Mouse (Mus musculus): Measurements from ENCODE around the gene Gab1.

The Gab1 gene

DNA sequence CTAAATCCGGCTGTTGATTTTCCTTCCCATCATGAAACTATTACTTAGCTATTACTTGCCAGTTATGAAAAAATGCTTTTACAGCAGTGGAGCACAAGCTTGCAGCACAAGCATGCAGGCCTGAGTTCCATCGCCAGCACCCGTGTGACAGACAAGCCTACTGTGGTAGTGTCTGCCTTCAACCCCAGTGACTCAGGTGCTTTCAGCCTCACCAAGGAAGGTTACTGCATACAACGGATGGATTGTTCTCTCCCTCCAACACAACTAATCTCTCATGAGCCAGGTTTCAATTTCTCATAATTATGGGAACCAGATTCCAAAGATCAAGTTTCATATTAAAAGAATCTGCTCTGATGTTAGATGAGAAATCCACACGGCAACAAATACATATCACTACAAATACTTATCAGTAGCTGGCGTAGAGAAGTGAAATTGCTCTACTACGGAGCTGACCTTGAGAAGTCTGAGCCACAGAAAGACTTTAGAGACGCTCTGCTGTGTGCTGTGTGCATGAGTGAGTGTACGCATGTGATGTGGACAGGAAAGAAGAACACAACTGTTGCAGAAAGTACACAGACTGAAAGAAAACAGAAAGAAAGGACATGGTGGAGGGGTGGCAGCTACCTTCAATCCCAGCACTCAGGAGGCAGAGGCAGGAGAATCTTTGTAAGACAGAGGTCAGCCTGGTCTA is 36.4 kb downstream of the Gab1 start:
- no peak for DNase-seq (ENCODE audit: low spot score)

DNA sequence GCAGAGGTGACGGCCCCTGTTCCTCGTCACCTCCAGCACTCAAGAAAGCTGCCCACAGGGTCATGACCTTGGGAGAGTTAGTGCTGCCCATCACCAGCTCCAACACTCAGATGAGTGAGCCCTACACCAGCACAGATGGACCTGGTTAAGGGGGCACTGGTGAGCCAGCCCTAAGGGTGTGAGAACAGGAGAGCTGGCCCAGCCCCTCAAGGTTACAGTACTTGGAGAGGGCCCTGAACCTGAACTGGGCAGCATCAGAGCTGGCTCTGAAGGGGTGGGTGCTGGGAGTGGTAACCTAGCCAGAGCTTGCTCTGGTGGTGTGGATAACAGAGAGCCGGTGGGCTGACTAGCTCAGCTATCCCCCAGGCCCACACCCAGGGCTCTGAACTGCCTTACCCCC is 37.8 kb downstream of the Gab1 start:
- DNase-seq (ENCODE audit: low spot score): no peak

DNA sequence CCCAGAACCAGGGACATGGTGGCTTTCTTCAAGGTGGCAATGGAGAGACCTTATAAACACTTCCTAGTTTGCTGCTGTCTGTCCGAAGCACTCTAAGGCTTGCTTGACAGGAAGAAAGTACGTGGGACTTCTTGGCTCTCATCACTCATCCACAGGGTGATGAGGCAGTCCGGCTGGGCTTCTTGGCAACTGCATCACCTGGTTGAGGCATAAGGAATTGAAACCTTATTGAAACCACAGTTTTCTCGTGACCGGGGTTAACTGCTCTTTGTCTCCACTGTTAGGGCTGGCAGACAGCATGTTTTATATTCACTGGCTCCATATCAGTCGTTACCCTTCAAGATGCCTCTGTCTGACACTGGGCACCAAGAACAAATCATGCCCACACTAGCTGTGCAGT is 40.2 kb downstream of the Gab1 start:
- no peak for DNase-seq (ENCODE audit: low spot score)

DNA sequence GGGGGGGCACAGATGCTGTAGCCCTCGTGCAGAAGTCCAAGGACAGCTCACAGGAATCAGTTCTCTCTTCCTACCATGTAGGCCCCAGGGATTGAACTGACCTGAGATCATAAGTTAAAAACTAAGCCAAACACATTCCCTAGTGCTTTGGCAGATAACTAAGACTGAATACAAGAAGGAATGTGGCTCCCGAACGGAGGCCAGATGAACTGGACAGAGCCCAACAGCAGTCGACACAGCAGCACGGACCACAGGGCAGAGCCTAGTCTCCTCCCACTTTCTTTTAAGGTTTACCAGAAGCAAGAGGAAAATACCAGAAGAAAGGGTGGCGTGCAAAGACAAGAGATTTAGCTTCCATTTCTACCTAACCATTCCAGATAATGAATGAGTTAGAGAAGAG is 42.1 kb downstream of the Gab1 start:
- no peak for DNase-seq (ENCODE audit: low spot score)

DNA sequence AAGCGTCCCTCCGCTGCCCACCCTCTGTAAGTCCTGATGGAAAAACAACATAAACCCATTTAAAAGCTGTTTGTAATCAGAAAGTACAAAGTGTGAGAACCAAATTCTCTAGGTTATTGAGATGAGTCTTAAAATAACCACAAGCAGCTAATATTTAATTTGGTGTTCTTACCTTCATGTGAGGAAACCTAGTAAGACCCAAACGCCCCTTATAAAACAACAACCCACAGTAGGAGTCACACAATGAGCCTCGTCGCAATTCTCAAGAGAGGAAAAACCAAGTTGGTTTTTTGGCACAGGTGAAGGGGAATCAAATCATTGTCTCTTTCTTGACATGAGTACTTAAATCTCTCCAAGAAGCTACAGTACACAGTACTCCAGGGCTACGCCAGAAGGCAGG is 44.9 kb downstream of the Gab1 start:
- DNase-seq (ENCODE audit: low spot score): no peak

DNA sequence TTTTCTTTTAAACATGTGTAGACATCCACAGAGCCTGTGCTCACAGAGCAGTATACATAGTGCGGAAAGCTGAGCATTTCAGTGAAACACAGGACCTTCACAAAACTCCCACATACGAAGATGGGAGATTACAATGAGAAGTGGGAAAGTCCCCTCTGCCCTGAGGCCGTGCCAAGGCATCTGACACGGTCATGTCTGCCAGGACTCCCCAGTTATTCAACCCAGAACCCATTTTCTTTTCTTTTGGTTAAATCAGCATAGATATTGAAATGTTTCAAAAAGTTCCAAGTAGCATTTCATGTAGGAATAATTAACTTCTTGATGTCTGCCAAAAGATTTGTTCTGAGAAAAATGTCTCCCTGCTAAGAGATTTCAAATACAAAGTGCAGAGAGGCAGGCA is 45.9 kb downstream of the Gab1 start:
- DNase-seq (ENCODE audit: low spot score): no peak

DNA sequence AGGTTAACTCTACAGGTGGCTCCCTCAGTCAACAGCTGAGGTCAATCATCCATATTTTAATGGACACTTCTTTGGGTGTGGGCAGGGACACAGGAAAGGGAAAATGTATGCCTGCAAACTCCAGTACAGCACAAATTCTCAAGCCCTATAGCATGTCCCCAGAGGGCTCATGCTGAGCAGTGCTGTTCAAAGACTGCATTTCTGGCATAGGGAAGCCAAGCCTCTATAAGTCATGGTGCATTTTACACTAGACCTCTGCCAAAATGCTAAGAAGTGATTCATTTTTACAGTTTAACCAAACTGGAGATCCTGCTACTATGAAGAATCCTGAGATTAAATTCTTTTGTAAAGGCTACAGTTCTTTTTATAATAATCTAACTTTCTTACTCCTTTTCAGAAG is 47.8 kb downstream of the Gab1 start:
- DNase-seq (ENCODE audit: low spot score): no peak

DNA sequence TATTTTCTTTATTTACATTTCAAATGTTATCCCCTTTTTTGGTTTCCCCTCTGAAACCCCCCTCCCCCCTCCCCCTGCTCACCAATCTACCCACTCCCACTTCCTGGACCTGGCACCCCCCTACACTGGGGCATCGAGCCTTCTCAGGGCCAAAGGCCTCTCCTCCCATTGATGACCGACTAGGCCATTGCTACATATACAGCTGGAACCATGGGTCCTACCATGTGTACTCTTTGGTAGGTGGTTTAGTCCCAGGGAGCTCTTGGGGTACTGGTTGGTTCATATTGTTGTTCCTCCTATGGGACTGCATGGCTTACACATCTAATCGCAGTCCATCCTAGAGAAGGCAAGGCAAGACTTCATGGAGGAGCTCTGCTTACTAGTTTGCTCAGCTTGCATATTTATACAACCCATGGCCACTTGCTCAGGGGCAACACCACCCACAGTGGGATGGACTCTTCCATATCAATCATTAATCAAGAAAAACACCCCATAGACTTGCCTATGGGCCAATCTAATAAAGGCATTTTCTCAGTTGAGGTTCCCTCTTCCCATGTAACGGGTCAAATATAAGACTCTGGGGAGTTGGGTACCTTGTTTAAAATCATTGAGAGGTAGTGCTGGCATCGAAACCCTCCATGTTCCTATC is 48.3 kb downstream of the Gab1 start:
- no peak for DNase-seq (ENCODE audit: low spot score)

DNA sequence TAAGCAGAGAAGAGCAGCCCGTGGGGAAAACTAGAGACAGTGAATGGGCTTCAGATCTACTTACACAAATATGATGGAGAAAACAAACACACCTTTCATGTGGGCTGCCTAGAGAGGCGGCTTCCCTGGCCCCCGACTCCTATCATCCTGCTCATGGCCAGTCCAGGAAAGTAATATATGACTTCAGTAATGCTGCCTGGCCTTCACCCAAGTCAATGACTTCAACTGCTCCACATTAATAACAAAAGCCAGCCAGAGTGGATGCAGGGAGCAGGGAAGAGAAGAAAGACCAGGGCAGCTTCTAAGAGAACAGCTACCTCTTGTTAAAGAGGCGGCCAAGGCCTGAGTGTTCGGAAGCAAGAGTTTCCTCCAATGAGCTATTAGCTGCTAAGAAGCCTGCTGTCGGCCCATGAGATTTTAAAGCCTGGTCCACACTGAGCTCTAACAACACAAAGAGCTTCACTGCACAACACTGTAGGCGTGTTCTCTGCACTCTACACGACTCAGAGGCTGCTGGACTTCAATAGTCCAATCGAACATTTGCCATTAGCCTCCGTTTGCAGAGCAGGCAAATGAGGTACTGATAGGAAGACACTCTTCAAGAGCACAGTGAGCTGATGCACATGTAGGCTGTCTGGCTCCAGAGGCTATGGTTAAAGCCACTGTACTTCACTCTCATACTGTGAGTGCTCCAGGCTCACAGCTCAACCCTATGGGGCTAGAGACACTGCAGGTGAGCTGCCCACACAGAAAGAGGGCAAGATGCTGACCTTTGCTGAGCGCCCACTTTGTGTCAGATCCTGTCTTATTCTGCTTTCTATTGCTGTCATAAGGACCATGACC is 49.4 kb downstream of the Gab1 start:
- no peak for DNase-seq (ENCODE audit: low spot score)

DNA sequence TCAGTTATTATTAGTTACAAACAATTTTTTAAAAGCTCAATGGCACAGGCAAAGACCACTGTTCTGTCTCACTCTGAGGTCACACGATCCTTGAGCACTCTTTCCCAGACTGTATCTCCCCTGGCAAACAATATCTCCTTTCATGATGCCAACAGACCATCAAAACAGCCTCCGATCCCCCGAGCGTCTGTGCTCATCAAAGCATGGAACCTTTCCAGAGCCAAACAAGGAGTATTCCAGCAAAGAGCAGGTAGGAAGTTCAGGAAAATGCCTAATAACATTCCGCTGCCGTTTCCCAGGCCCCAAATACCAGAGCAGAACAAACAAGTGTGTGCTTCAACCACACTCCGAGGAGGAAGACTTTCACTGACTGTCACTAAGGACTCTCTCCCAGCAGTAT is 50.2 kb downstream of the Gab1 start:
- no peak for DNase-seq (ENCODE audit: low spot score)

DNA sequence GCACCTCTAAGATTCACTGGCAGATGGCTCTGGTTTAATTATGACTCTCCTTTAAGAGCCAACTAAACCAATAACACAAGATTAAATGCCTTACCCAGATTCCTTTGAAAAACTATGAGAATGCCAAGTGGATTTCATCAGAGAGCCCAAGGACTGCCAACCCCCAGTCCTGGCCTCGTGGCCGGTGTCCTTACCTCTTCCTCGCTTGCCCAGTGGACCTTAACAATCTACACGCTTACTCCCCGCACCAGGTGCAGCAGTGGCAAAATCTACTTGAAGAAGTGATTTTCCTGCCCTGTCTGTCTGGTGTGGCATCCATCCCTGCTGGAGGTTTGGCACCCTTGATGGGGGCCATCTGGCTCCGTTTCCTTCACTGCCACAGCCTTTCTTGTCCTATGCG is 53.3 kb downstream of the Gab1 start:
- no peak for DNase-seq (ENCODE audit: low spot score)

DNA sequence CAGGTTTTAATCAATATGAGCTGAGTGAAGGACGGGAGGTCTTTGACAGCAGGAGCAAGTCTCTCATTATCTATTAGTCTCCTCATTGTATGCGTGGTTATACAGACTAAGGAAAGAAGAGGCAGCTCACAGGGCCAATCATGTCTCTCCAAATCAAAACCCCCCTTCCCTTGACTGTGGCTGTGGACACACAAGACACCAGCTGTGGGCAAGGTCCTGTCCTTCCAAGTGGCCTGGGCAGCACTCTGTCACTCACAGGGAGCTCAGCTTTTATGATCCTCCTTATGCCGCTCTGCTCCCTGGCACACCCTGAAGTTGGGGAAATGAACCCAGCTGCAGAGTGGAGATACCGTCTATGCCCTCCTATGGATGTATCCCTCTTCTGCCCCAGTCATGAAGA is 55.2 kb downstream of the Gab1 start:
- DNase-seq (ENCODE audit: low spot score): no peak

DNA sequence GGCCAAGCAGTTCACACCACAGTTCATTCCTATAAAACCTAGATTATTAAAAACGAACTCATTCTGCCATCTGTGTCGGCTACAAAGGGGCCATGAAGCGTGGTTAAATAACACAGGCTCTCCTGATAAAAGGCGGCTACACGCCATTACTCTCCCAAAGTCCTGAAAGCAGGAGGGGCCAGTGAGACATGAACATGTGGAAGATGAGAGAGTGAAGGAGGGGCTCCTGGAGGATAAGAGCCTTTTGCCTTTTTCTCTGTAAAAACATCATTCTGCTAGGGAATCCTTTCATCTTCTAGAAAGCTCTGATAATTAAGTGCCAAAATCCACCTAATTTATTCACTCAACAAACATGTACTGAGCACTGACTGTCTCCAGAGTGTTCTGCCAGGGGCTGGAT is 55.9 kb downstream of the Gab1 start:
- DNase-seq (ENCODE audit: low spot score): no peak

DNA sequence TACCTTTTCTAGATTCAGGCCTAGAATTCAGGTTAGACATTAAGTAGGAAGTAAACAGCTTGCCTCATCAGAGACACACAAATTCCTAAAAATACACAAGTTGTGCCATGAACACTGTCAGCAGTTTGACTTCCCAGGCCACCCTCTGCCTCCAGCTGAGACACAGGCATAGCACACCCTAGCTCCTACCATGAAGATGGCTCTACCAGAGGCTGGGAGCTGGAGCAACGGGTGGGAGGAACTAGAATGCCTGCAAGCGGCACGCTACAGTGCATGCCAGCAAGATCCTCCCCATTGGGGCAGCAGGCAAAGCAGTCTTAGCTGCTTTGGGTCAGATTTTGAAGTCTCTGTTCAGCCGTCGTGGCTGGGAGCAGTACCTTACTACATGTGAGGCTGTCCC is 57.1 kb downstream of the Gab1 start:
- DNase-seq (ENCODE audit: low spot score): no peak

DNA sequence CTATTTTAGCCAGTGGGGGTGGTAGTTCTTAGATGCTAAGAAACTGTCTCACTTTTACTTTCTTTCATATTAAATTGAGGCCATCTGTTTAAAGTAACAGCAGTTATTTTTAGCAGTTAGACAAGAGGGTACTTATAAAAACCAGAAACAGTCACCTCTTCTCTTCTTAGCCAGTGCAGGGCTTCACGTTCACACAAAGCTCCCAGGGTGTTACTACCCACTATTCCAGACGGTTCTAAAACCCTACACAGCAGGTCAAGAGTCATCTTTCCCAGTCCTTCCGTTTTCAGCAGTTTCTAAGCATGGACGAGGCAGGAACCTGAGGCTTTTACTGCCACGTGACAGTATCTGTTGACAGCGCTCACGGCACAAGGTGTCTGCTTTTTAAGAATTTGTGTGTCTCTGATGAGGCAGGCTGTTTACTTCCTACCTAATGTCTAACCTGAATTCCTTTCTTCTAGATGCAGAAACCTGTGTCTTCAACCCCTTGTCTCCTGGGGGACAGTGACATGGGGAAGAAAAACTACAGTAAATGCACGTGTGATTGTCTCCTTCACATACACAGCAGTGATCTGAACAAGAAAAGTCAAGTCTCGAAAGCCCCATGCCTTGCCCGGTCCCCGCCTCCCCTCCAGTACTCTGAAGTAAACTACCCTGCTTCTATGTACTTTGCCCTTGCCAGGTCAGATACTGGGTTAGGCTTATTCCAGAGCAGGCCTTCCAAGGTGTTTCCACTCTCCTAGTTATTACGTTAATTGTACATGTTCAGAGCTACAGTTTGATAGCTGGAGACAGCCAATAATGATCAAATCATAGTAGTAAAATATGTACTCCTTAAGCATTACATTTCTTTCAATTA is 58.7 kb downstream of the Gab1 start:
- DNase-seq (ENCODE audit: low spot score): no peak

DNA sequence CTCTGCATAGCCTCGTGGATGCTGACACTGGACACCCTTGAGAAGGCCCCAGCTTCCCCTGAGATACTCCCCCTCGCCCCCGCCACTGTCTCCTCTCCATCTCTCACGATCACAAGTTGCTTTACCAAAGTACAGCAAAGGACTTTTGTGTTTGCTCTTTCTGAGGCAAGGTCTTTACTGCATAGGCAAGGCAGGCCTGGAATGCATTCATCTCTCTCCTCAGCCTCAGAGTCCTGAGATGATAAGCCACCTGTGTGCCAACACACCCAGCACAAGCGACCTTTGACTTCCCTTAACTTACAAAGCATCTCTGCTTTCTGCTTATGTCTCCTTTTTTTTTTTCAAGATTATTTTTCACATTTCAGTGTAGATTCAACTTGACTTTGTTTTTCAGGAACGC is 61.3 kb downstream of the Gab1 start:
- DNase-seq (ENCODE audit: low spot score): no peak

DNA sequence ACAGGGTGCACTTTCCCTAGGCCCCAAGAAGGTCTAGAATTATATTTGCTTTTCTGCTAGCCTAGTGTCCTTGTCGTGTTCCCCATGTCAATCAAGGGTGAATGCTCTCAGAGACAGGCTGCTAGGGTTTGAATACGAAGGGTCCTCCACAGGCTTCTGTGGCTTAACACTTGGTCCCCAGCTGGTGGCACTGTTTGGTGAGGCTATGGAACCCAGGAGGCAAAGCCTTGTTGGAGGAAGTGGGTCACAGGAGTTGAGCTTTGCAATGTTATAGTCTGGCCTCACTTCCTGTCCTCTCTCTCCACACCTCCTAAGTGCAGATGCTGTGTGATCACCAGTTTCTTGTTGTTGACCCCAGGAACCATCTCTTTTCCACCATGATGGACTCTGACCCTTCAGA is 63.3 kb downstream of the Gab1 start:
- DNase-seq (ENCODE audit: low spot score): no peak

DNA sequence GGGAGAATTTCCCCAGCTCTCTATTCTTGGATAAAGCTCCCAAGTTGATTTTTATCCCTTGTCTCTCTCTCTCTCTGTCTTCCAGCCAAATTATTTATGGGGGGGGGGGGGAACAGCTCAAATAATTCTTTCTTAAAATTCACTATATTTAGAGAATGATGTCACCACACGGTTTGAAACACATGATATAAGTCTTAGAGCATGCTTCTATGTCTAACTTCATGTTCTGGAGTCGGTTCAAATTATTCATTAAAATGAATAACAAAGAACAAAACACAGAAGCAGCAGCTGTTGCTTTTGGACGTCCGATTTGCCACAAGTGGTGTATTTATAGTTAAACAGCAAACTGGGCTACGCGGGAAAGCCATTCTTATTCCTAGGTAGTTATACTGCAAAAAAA is 65.1 kb downstream of the Gab1 start:
- no peak for DNase-seq (ENCODE audit: low spot score)

DNA sequence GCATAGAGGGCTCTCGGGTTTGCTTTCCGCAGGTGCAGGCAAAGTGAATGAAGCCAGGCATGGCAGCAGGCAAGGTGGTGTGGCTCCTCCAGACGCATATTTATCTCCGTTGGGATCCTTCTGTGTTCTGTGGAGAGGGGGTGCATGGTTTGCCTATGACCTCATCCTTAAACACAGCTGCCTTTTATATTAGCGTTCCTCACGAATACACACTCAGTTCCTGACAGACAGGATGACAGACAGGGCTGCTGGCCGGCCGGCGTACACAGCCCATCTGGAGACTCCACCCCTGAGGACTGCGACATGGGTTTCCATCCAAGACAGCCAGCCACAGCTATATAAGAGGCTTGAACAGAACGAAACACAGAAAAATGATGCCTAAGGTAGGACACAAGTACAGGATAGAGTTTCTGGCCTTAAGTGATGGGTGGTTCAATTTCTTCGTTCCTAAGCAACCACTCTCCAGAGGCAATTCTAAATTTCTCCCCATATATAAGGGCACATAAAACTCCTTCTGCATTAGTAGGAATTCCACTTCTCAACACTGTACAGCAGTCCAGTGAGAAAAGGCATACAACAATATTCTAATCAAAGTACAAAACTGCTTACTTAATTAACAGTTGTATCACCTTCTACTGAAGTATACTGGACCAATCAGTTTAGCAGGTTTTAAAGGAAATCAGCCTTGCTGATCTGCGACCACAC is 66.1 kb downstream of the Gab1 start:
- no peak for DNase-seq (ENCODE audit: low spot score)

DNA sequence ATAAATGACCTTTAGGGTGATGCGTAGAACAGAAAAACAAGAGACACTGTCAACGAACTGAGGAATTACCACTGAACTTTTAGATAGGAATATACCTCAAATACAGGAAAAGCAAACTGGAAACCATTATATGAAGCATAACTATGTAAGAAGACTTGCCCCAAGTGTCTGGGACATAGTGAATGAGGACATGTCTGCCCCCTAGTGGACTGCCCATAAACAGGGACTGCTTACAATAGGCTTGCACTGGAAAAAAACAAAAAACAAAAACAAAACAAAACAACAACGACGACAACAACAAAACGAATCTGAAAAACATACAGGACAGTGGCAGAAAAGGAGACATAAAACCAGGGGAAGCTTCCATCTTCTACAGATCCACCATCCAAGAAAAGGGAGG is 66.9 kb downstream of the Gab1 start:
- no peak for DNase-seq (ENCODE audit: low spot score)

DNA sequence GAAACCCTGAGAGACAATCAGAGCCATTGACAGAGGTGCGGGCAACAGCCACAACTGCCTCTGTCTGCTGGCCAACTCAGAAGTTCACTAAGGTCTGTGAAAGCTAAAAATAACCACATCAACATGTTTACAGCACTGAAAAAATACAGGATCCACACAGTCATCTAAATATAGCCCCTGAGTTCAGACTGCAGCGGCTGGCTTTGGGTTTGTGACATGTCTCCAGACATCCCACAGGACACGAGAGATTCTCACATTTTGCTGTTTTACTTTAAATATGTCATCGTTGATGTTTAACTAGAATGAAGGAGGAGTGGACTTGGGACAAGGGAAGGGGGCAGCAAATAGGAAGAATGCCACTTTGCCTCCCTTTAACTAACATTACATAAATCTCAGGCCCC is 68.7 kb downstream of the Gab1 start:
- no peak for DNase-seq (ENCODE audit: low spot score)

DNA sequence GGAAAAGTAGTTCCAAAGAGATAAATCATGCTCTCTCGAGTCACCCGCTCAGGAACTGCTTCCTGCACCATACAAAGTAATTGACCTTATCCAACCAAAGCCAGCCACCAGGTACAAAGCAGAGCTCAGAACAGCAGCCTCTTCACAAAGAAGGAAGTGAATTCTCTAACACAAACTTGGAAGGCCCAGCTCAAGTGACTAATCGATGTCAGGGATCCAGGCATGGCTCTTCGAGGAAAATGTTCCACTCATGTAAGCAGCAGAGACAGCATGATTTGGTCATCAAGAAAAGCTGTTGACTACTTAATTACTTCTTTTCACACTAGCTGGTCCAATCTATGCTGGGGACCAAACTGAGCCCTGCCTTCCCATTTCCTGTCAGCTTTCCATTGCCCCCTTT is 69.4 kb downstream of the Gab1 start:
- DNase-seq (ENCODE audit: low spot score): no peak
